Mouse (Mus musculus): Measurements from ENCODE around the gene Pcca. TPM values are rescaled to one million over a fixed set of nuclear protein-coding genes. Genes with fewer than 3 reads are reported as not detected.
A peak's percentile ranks its signal among the peaks of the same experiment; 100 is the strongest.

The Pcca gene
- total and polyA plus RNA-seq, 2 experiments from 2014 or later: 13.4 to 39.1 TPM

DNA sequence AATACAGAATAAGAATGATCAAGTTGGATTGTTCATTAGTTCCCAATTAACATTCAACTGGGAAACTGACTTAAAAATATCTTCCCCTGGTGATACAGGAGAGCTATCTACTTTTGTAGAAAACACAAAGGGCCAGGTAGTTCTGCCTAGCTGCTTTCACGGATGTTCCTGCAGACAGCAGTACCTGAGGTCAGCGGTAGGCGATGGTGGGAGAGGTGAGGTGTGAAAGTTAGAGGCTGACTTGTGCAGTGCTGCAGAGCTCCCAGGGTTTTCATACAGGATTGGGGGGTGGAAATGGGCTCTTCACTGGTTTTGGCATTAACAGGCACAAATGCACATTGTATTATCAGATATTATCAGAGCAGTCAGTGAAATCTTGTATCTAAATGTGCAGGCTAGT is 343.7 kb downstream of the Pcca start:
- ATAC-seq: no peak
- H3K27me3 ChIP-seq (ENCODE audit: insufficient read depth, low read length): no peaks in the 10 kb centered on the region
- 74% methylated on average over 3 of the region's 3 CpGs for WGBS

DNA sequence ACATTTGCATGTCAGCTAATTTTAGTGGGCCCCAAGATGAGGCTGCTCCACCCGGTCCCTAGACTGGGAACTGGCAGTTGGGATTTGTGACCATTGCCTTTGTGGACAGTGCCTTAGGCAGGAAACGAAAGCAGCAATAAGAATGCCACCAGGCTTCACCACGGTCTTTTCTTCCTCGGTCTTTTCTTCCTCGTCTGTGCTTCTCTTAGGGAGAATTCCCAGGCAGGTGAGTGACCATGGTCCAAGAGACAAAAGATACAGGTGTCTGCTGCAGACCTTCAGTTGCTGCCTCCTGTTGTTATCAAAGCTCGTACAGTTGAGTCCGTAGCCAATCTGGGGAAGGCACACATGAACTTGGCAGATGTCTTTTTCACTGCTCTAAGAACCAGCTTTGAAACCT is 346.2 kb downstream of the Pcca start:
- no peak for ATAC-seq
- Histone ChIP-seq H3K4me2 (ENCODE audit: low read depth, low read length) (peak overlapping the region; percentile 25), H3K4me1 (ENCODE audit: insufficient read depth, low read length) (peaks cover 19% of the 10 kb centered on the region), H3K9me3 (ENCODE audit: low read length) (no peaks in the 10 kb centered on the region), H3K27ac (0 out of 2 replicates have a peak overlapping the region, but pooled peaks have one; percentile 15), H3K27me3 (ENCODE audit: insufficient read depth, low read length) (no peaks in the 10 kb centered on the region), H3K4me3 (ENCODE audit: low read length) (no peak overlapping the region), H3K9ac (replicated peaks; ENCODE audit: low read length) (no peak overlapping the region), H3K36me3 (ENCODE audit: insufficient read depth, low read length) (no peaks in the 10 kb centered on the region)
- no peak for DNase-seq (ENCODE audit: low spot score)
- no peak for TF ChIP-seq CTCF (IDR thresholded peaks at IDR 0.05; ENCODE audit: low read depth)
- 67% methylated on average over 7 of the region's 7 CpGs for WGBS

More for the DNA sequence above, 343.7 kb downstream of the Pcca start:
- Histone ChIP-seq H3K9ac (replicated peaks; ENCODE audit: low read length) (no peak overlapping the region), H3K27ac (no peak overlapping the region), H3K9me3 (ENCODE audit: low read length) (no peaks in the 10 kb centered on the region), H3K4me1 (ENCODE audit: insufficient read depth, low read length) (peaks cover 6% of the 10 kb centered on the region), H3K4me3 (ENCODE audit: low read length) (no peak overlapping the region), H3K36me3 (ENCODE audit: insufficient read depth, low read length) (no peaks in the 10 kb centered on the region), H3K4me2 (ENCODE audit: low read depth, low read length) (peak overlapping the region; percentile 28; the same call in 1 of the 2 replicates)
- DNase-seq (ENCODE audit: low spot score): no peak
- TF ChIP-seq CTCF (IDR thresholded peaks at IDR 0.05; ENCODE audit: low read depth): no peak

DNA sequence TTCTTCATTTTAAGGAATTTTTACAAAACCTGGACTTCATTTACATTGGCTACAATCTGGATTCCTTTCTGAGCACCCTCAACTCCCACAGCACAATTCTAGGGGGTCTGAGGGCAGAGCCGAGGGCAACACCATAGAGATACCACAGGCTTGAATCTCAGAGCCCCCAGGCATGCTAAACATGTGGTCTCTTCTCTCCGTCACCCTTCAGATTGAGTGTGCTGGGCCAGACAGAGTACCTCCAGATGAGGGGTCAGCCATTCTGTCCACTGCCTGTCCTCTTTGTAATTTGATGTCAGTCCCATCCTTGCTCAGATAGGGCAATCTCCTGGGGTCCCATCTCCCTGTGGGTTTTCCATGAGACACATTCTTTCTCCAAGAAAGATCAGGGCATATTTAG is 347.6 kb downstream of the Pcca start:
- WGBS: 41% methylated on average over 2 of the region's 2 CpGs
- peak overlapping the region; percentile 45 for H3K27ac ChIP-seq

DNA sequence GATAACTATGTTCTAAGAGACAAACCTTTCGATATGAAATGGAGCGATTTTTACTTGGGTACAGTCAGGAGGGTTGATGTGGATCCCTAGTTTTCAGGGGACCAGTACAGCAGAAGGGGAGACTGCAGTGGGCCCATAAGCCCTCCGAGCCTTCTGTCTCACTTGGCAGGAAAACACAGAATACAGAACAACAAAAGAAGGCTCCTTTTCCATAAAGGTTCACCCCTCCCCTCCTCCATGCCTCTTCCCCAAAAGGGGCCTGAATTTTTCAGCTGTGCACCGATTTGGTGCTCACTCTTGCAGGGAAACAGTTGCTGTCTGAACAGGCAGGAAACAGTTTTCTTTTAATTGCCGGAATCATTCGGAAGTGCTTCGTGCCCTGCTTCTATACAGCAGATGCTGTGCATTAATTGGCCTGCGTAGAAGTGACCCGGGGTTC is 348.1 kb downstream of the Pcca start:
- peak overlapping the region; percentile 45 for H3K27ac ChIP-seq

More for the DNA sequence above, 347.6 kb downstream of the Pcca start:
- TF ChIP-seq CTCF (IDR thresholded peaks at IDR 0.05; ENCODE audit: low read depth): no peak
- no peaks in the 10 kb centered on the region for H3K27me3 ChIP-seq (ENCODE audit: insufficient read depth, low read length)
- ATAC-seq (no peak), DNase-seq (ENCODE audit: low spot score) (no peak)
- H3K4me2 ChIP-seq (ENCODE audit: low read depth, low read length): no peak overlapping the region
- no peaks in the 10 kb centered on the region for H3K9me3 ChIP-seq (ENCODE audit: low read length)
- H3K4me1 ChIP-seq (ENCODE audit: insufficient read depth, low read length): peaks cover 17% of the 10 kb centered on the region
- H3K36me3 ChIP-seq (ENCODE audit: insufficient read depth, low read length): no peaks in the 10 kb centered on the region
- no peak overlapping the region for H3K9ac ChIP-seq (replicated peaks; ENCODE audit: low read length)
- H3K4me3 ChIP-seq (ENCODE audit: low read length): no peak overlapping the region

DNA sequence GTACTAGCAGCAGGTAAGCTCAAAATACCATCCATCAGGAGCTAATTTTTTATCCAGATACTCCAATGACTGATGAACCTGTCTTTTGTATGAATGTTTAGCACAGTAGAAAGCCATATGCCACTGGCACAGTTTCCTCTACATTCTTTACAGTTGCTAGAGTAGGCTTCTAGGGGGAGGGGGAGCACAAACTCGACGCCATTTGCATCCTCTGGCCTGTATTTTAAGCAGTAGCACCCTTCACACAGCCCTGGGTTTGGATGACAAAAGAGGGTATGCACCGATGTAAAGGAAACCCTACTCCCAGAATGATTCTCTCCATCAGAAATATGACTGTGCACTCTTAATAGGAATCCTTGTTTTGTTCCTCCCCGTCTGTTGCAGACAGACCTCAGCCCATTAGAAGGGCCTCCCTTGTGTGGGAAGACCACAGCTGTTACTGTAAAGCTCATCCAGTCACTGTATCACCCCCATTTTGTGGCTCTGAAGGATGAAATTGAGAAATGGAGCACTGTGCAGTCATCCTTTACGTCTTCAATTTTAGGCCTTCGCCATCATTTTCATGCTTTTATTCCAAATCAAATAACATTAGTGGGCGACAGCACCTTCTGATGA is 348.8 kb downstream of the Pcca start:
- no peak for ATAC-seq
- H3K27ac ChIP-seq: peak overlapping the region; percentile 45
- peak; percentile 45 for DNase-seq (ENCODE audit: low spot score)

More for the DNA sequence above, 348.1 kb downstream of the Pcca start:
- Histone ChIP-seq H3K36me3 (ENCODE audit: insufficient read depth, low read length) (no peaks in the 10 kb centered on the region), H3K27me3 (ENCODE audit: insufficient read depth, low read length) (no peaks in the 10 kb centered on the region), H3K9me3 (ENCODE audit: low read length) (no peaks in the 10 kb centered on the region), H3K4me2 (ENCODE audit: low read depth, low read length) (no peak overlapping the region), H3K9ac (replicated peaks; ENCODE audit: low read length) (no peak overlapping the region), H3K4me1 (ENCODE audit: insufficient read depth, low read length) (peaks cover 17% of the 10 kb centered on the region), H3K4me3 (ENCODE audit: low read length) (no peak overlapping the region)
- DNase-seq (ENCODE audit: low spot score) (peak; percentile 66), ATAC-seq (peak; percentile 57)
- WGBS: 33% methylated on average over 9 of the region's 9 CpGs
- no peak for TF ChIP-seq CTCF (IDR thresholded peaks at IDR 0.05; ENCODE audit: low read depth)

DNA sequence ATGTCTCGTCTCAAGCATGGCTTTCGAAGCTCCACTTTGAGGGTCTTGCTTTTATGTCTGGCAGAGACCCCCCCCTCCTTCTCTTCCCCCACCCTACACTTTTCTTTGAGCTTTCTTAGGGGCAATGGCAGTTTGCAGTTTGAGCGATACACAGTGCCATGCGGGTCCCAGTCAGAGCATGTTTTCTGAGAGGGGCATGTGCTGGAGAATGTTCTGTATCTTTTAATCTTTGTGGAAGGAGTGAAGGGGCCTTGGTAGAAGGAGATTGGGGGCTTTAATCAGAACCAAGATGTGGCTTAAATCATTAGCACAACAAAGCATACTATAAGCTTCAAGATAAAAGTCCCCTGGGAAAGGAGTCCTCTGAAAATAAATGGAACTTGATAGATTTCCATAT is 349.3 kb downstream of the Pcca start:
- DNase-seq (ENCODE audit: low spot score) (no peak), ATAC-seq (no peak)
- Histone ChIP-seq H3K36me3 (ENCODE audit: insufficient read depth, low read length) (no peaks in the 10 kb centered on the region; the same call in 1 of the 2 replicates), H3K9me3 (ENCODE audit: low read length) (no peaks in the 10 kb centered on the region), H3K4me1 (ENCODE audit: insufficient read depth, low read length) (peaks cover 17% of the 10 kb centered on the region), H3K27me3 (ENCODE audit: insufficient read depth, low read length) (no peaks in the 10 kb centered on the region), H3K4me2 (ENCODE audit: low read depth, low read length) (no peak overlapping the region), H3K9ac (replicated peaks; ENCODE audit: low read length) (no peak overlapping the region), H3K4me3 (ENCODE audit: low read length) (no peak overlapping the region), H3K27ac (peak overlapping the region; percentile 45)
- WGBS: 49% methylated on average over 4 of the region's 4 CpGs
- TF ChIP-seq CTCF (IDR thresholded peaks at IDR 0.05; ENCODE audit: low read depth): no peak

More for the DNA sequence above, 348.8 kb downstream of the Pcca start:
- no peaks in the 10 kb centered on the region; the same call in 1 of the 2 replicates for H3K36me3 ChIP-seq (ENCODE audit: insufficient read depth, low read length)
- 48% methylated on average over 7 of the region's 7 CpGs for WGBS
- no peaks in the 10 kb centered on the region for H3K27me3 ChIP-seq (ENCODE audit: insufficient read depth, low read length)
- no peak overlapping the region for H3K4me3 ChIP-seq (ENCODE audit: low read length)
- TF ChIP-seq CTCF (IDR thresholded peaks at IDR 0.05; ENCODE audit: low read depth): no peak
- H3K9me3 ChIP-seq (ENCODE audit: low read length): no peaks in the 10 kb centered on the region
- H3K9ac ChIP-seq (replicated peaks; ENCODE audit: low read length): no peak overlapping the region
- H3K4me2 ChIP-seq (ENCODE audit: low read depth, low read length): no peak overlapping the region
- H3K4me1 ChIP-seq (ENCODE audit: insufficient read depth, low read length): peaks cover 17% of the 10 kb centered on the region
